Mouse (Mus musculus) lung, adult 10 weeks (tissue): ENCODE measurements around the gene Slc25a29. TPM values are rescaled to one million over a fixed set of nuclear protein-coding genes. Genes with fewer than 3 reads are reported as not detected.

ENCODE experiments used
- polyA plus RNA-seq: library from polyadenylated mRNA; stranded (reverse); fragments of 350-450 nt; fragmentation: Illumina TruSeq; extraction: RNeasy Lipid Tissue Mini Kit (QIAGEN cat#74804); gene quantifications from one replicate; pipeline ENCODE4 v1.2.3, GENCODE M21; 2014; ENCODE audit warnings: low read depth, low replicate concordance; ENCODE audit not compliant: insufficient read depth

Slc25a29 gene
- polyA plus RNA-seq, result 7.8 TPM

GRCm38 (mm10) chr12:108835840-108836409, at the start of gene Slc25a29, which contains the start of gene Slc25a47:
Gene Slc25a29, minus strand, starts transcription at chr12:108835883.
Gene Slc25a47, plus strand, starts transcription at chr12:108836046.

GRCm38 (mm10) chr12:108792546-108793452, 42.9 kb downstream of the Slc25a29 start, which contains the start of gene Yy1:
Gene Yy1, plus strand, starts transcription at chr12:108792973.

Other genes with a start within 250 kb of the Slc25a29 start
- 0.95 TPM for gene Degs2, start 133.6 kb downstream of the Slc25a29 start, polyA plus RNA-seq
- gene Yy1, start 42.9 kb downstream of the Slc25a29 start, polyA plus RNA-seq, result 23.0 TPM
- 4.1 TPM for gene Slc25a47, start 163 bp upstream of the Slc25a29 start, polyA plus RNA-seq
- 5.2 TPM for gene Wdr25, start 57.7 kb upstream of the Slc25a29 start, polyA plus RNA-seq
- 48.7 TPM for gene Wars, start 58.3 kb upstream of the Slc25a29 start, polyA plus RNA-seq
- 1.1 TPM for gene Begain, start 232.3 kb upstream of the Slc25a29 start, polyA plus RNA-seq